In the genomic region with DNA sequence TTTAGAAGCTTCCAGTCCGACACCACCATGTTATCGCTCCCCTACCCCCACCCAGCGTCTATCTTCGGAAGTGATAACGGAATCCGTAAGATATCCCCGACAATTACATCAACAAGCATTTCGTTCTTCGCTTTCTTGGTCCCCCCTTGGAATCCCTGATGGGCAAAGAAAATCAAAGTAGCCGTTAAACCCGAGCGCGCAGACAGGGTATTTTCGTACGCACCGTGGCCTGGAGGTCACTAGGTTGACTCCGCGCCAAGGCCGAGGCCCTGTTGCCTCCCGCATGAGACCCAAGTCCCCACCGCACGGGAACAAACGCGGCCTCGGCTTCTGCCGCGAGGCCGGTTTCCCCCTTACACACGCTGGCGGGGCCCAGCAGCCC, we compare ENCODE assay signal across 8 mouse cellular contexts. TPM values are rescaled to one million over a fixed set of nuclear protein-coding genes. Genes with fewer than 3 reads are reported as not detected.
DNase-seq lines count a peak whose midpoint lies in the region; ATAC-seq and TF ChIP-seq lines count a peak whose summit lies in the region.

No protein-coding gene starts in this region.

- no peak for TF ChIP-seq CTCF in heart, postnatal 0 days (IDR thresholded peaks at IDR 0.05; ENCODE audit: low read depth)
- TF ChIP-seq CTCF in ES-Bruce4 (IDR thresholded peaks at IDR 0.05; ENCODE audit: low read depth, low read length): no peak

- H3K4me2 ChIP-seq in heart, postnatal 0 days (ENCODE audit: low read depth, low read length): peak overlapping the region; percentile 65
- peak overlapping the region; percentile 48 for H3K4me2 ChIP-seq in midbrain, embryonic 11.5 days

- H3K4me1 ChIP-seq in heart, postnatal 0 days (ENCODE audit: control insufficient read depth, insufficient read depth): peaks cover 21% of the 10 kb centered on the region
- no peaks in the 10 kb centered on the region for H3K4me1 ChIP-seq in ES-Bruce4 (ENCODE audit: control insufficient read depth, insufficient read depth, low read length)
- H3K4me1 ChIP-seq in midbrain, embryonic 11.5 days (ENCODE audit: control insufficient read depth, insufficient read depth, low read length): peaks cover 12% of the 10 kb centered on the region

- peak overlapping the region; percentile 99 for H3K27ac ChIP-seq in heart, postnatal 0 days (ENCODE audit: low read depth)
- H3K27ac ChIP-seq in ES-Bruce4 (ENCODE audit: insufficient read depth, low read length): peak overlapping the region; percentile 46
- peak overlapping the region; percentile 84 for H3K27ac ChIP-seq in midbrain, embryonic 11.5 days (ENCODE audit: low read depth, low read length)

- H3K4me3 ChIP-seq in heart, postnatal 0 days (ENCODE audit: low read depth, low read length): peak overlapping the region; percentile 85
- peak overlapping the region; percentile 96 for H3K4me3 ChIP-seq in ES-Bruce4 (ENCODE audit: low read depth, low read length)
- H3K4me3 ChIP-seq in midbrain, embryonic 11.5 days (ENCODE audit: low read depth, low read length): peak overlapping the region; percentile 84

- WGBS in heart, postnatal 0 days: 0% methylated on average over 30 of the region's 30 CpGs
- WGBS in midbrain, embryonic 11.5 days: under 1% methylated on average over 30 of the region's 30 CpGs

- no peaks in the 10 kb centered on the region; the same call in none of the 2 replicates for H3K36me3 ChIP-seq in heart, postnatal 0 days (replicated peaks; ENCODE audit: control insufficient read depth, insufficient read depth, low read length)
- H3K36me3 ChIP-seq in ES-Bruce4 (ENCODE audit: control insufficient read depth, insufficient read depth, low read length, poor library complexity, severe bottlenecking): peaks cover 29% of the 10 kb centered on the region
- 0 out of 2 replicates have a peak, but pooled peaks cover 2% of the 10 kb centered on the region for H3K36me3 ChIP-seq in midbrain, embryonic 11.5 days (ENCODE audit: control insufficient read depth, insufficient read depth, low read length)

- H3K9me3 ChIP-seq in heart, postnatal 0 days (replicated peaks; ENCODE audit: control insufficient read depth, low read length): no peaks in the 10 kb centered on the region
- H3K9me3 ChIP-seq in ES-Bruce4 (replicated peaks; ENCODE audit: control insufficient read depth, insufficient read depth, low read length, poor library complexity, severe bottlenecking): no peaks in the 10 kb centered on the region
- no peaks in the 10 kb centered on the region for H3K9me3 ChIP-seq in midbrain, embryonic 11.5 days (ENCODE audit: control insufficient read depth, low read length)

- TF ChIP-seq POLR2A in ES-Bruce4 (IDR thresholded peaks at IDR 0.05; ENCODE audit: insufficient read depth, low read length): no peak

- ATAC-seq in heart, postnatal 0 days (ENCODE audit: insufficient read depth, low read depth): peak; percentile 15; the same call in 1 of the 2 replicates
- ATAC-seq in inflammation-experienced regulatory T-cells, adult 6 months: peak; percentile 0
- ATAC-seq in midbrain, embryonic 11.5 days (ENCODE audit: low FRiP score): peak; percentile 45

- DNase-seq in heart, postnatal 0 days (ENCODE audit: low spot score): peak; percentile 37
- no peak for DNase-seq in heart, adult 8-10 months (ENCODE audit: low spot score)
- peak; percentile 60 for DNase-seq in embryo, embryonic 10.5 days (ENCODE audit: low spot score)
- DNase-seq in midbrain, embryonic 11.5 days (ENCODE audit: low spot score, missing footprints): no peak
- no peak for DNase-seq in retina, postnatal 1 day
- DNase-seq in adrenal gland, adult 8-10 months: no peak

- no peak for TF ChIP-seq EP300 in heart, postnatal 0 days (IDR thresholded peaks at IDR 0.05; ENCODE audit: low read depth)
- TF ChIP-seq EP300 in ES-Bruce4 (IDR thresholded peaks at IDR 0.05; ENCODE audit: insufficient read depth, low read depth, low read length): no peak

- H3K27me3 ChIP-seq in heart, postnatal 0 days (ENCODE audit: control insufficient read depth, insufficient read depth, low read length): no peaks in the 10 kb centered on the region
- H3K27me3 ChIP-seq in ES-Bruce4 (ENCODE audit: control insufficient read depth, insufficient read depth, low read length, poor library complexity, severe bottlenecking): no peaks in the 10 kb centered on the region
- no peaks in the 10 kb centered on the region for H3K27me3 ChIP-seq in midbrain, embryonic 11.5 days (ENCODE audit: control insufficient read depth, insufficient read depth, low read length)

- H3K9ac ChIP-seq in heart, postnatal 0 days (replicated peaks; ENCODE audit: low read depth, low read length): peak overlapping the region; percentile 95
- peak overlapping the region; percentile 98 for H3K9ac ChIP-seq in ES-Bruce4 (ENCODE audit: low read depth, poor library complexity, severe bottlenecking)
- peak overlapping the region; percentile 95 for H3K9ac ChIP-seq in midbrain, embryonic 11.5 days (ENCODE audit: low read length)

RNA-seq across cellular contexts. Expression of a gene that starts 0.4 kb away (rescaled TPM):
- 42.4 and 101 TPM in 2 replicates for total RNA-seq in heart, postnatal 0 days (2014; rRNA removed; ENCODE audit: low replicate concordance)
- polyA plus RNA-seq in heart, postnatal 0 days (2015; fragmentation: Nextera tagmentation; extraction: Ambion mirVana): 170 and 177 TPM in 2 replicates
- total RNA-seq in heart, adult 8-10 months (2022): 100 to 1,000 TPM; 126 to 132 (median 128) TPM
- polyA plus RNA-seq in ES-Bruce4 (2011; ENCODE audit: insufficient read depth, insufficient read length, low read depth, missing spikeins): 949 and 975 TPM in 2 replicates
- 100 to 1,000 TPM; 399 to 498 (median 471) TPM for polyA plus RNA-seq in inflammation-experienced regulatory T-cells, adult 6 months (2017; shearing (Covaris generic))
- 1,011 and 1,046 TPM in 2 replicates for polyA plus RNA-seq in midbrain, embryonic 11.5 days (2014; fragmentation: Nextera tagmentation; extraction: Ambion mirVana)
- 100 to 1,000 TPM; 181 to 335 (median 196) TPM for total RNA-seq in adrenal gland, adult 8-10 months (2022)

RNA-seq across cellular contexts. Expression of a gene that starts 7.0 kb away (rescaled TPM):
- 0.08 and 0.35 TPM in 2 replicates for total RNA-seq in heart, postnatal 0 days (2014; rRNA removed; ENCODE audit: low replicate concordance)
- polyA plus RNA-seq in heart, postnatal 0 days (2015; fragmentation: Nextera tagmentation; extraction: Ambion mirVana): 21.8 and 23.5 TPM in 2 replicates
- total RNA-seq in heart, adult 8-10 months (2022): under 1 TPM in 3 of 4 experiments, not detected in 1; 0.31 to 0.41 (median 0.37) TPM
- 6.7 and 9.0 TPM in 2 replicates for polyA plus RNA-seq in ES-Bruce4 (2011; ENCODE audit: insufficient read depth, insufficient read length, low read depth, missing spikeins)
- polyA plus RNA-seq in inflammation-experienced regulatory T-cells, adult 6 months (2017; shearing (Covaris generic)): 100 to 1,000 TPM in 1 of 3 experiments, 10 to 100 TPM in 2; 79.7 to 117 (median 94.9) TPM
- 92.3 and 105 TPM in 2 replicates for polyA plus RNA-seq in midbrain, embryonic 11.5 days (2014; fragmentation: Nextera tagmentation; extraction: Ambion mirVana)
- 1 to 10 TPM in 2 of 4 experiments, under 1 TPM in 2; 0.44 to 2.3 (median 1.4) TPM for total RNA-seq in adrenal gland, adult 8-10 months (2022)

Comparison
In these comparisons a context has a peak if more than half of its experiments do, and no peak if none do; other contexts are left out.
1. DNase-seq: peak in heart, postnatal 0 days (single experiment) and embryo, embryonic 10.5 days (single experiment); none in heart, adult 8-10 months (single experiment), midbrain, embryonic 11.5 days (single experiment), retina, postnatal 1 day (single experiment) and adrenal gland, adult 8-10 months (single experiment).
2. H3K27ac ChIP-seq: peak in every context shown above with its lines; median percentile 99 in heart, postnatal 0 days; 84 in midbrain, embryonic 11.5 days; 46 in ES-Bruce4.
3. Peak in every context shown above with its lines, with median percentiles within 50 percentile points of each other: ATAC-seq, H3K4me3 ChIP-seq and H3K9ac ChIP-seq.